Mouse (Mus musculus) forebrain, postnatal 0 days (tissue): ENCODE measurements around the gene Tapbp. TPM values are rescaled to one million over a fixed set of nuclear protein-coding genes. Genes with fewer than 3 reads are reported as not detected.

Experiments
- ATAC-seq: fragments of 200-750 bp; cut with Nextera tagmentation; 2 replicates; pipeline ENCODE4 v1.8.0; 2017; ENCODE audit warnings: mild to moderate bottlenecking, moderate library complexity
- DNase-seq: peaks from one replicate; pipeline ENCODE4 v3.0.0-alpha.2; 2015
- H3K27ac ChIP-seq: fragments of 300-500 bp; sonication (generic); 2 replicates; pipeline ENCODE4 v1.5.1; 2014; ENCODE audit warnings: low read depth, mild to moderate bottlenecking, antibody characterized with exemption, low read length, moderate library complexity, mixed read lengths
- H3K27me3 ChIP-seq: fragments of 300-500 bp; sonication (generic); 2 replicates; pipeline ENCODE4 v1.6.1; 2014; ENCODE audit warnings: mild to moderate bottlenecking, low read length, mixed read lengths; ENCODE audit not compliant: insufficient read depth
- H3K36me3 ChIP-seq: fragments of 300-500 bp; sonication (generic); 2 replicates; pipeline ENCODE4 v1.6.1; 2014; ENCODE audit warnings: mild to moderate bottlenecking, moderate library complexity; ENCODE audit not compliant: insufficient read depth
- H3K4me1 ChIP-seq: fragments of 300-500 bp; sonication (generic); 2 replicates; pipeline ENCODE4 v1.6.1; 2014; ENCODE audit warnings: antibody characterized with exemption; ENCODE audit not compliant: insufficient read depth
- H3K4me2 ChIP-seq: fragments of 300-500 bp; sonication (generic); 2 replicates; pipeline ENCODE4 v1.6.1; 2014; ENCODE audit warnings: low read depth, mild to moderate bottlenecking, moderate library complexity
- H3K4me3 ChIP-seq: fragments of 300-500 bp; sonication (generic); 2 replicates; pipeline ENCODE4 v1.5.1; 2014; ENCODE audit warnings: low read depth, low read length, mixed read lengths
- H3K9ac ChIP-seq: fragments of 300-500 bp; sonication (generic); 2 replicates; pipeline ENCODE4 v1.6.1; 2014; ENCODE audit warnings: mild to moderate bottlenecking
- H3K9me3 ChIP-seq: fragments of 300-500 bp; sonication (generic); 2 replicates; pipeline ENCODE4 v1.6.1; 2016; ENCODE audit warnings: low read length
- CTCF ChIP-seq: sonication (generic); IDR thresholded peaks from 2 replicates; pipeline ENCODE4 v1.5.1; 2016; ENCODE audit warnings: antibody characterized with exemption, control low read depth, low read depth
- WGBS: fragments of 180-500 bp; shearing (Covaris S2); extraction: QIAGEN DNeasy Blood & Tissue Kit; methylation state at CpG from one replicate; pipeline ENCODE4 v1.1.7; 2014; 5-methylcytosine and 5-hydroxymethylcytosine counted together
- polyA plus RNA-seq: library from polyadenylated mRNA; unstranded; fragments of >200 nt; fragmentation: Nextera tagmentation; extraction: Ambion mirVana; gene quantifications from 2 replicates; pipeline ENCODE4 v1.2.1, GENCODE M21; 2015
- total RNA-seq: library from RNA; depleted of rRNA; stranded (reverse); fragments of >200 nt; gene quantifications from 2 replicates; pipeline ENCODE4 v1.2.3, GENCODE M21; 2014

Gene Tapbp
- total and polyA plus RNA-seq, 2 experiments from 2014 or later: 26.2 to 36.0 TPM

GRCm38 (mm10) chr17:33924577-33925283 lies 9.0 kb downstream of the Tapbp start:
- Histone ChIP-seq H3K27ac (no peak overlapping the region), H3K27me3 (no peaks in the 10 kb centered on the region), H3K9ac (no peak overlapping the region), H3K4me2 (no peak overlapping the region), H3K36me3 (0 out of 2 replicates have a peak, but pooled peaks cover 5% of the 10 kb centered on the region), H3K9me3 (no peaks in the 10 kb centered on the region), H3K4me3 (no peak overlapping the region), H3K4me1 (peaks cover 10% of the 10 kb centered on the region)
- 90% methylated on average over 10 of the region's 10 CpGs for WGBS
- no peak for ATAC-seq
- no peak for DNase-seq
- peak; percentile 66 for TF ChIP-seq CTCF

GRCm38 (mm10) chr17:33925406-33926116 lies 9.9 kb downstream of the Tapbp start:
- H3K4me1 ChIP-seq: peaks cover 3% of the 10 kb centered on the region; the same call in 1 of the 2 replicates
- ATAC-seq: no peak
- H3K27me3 ChIP-seq: no peaks in the 10 kb centered on the region
- no peak for DNase-seq
- H3K4me3 ChIP-seq: no peak overlapping the region
- WGBS: 87% methylated on average over 21 of the region's 21 CpGs
- H3K36me3 ChIP-seq: 0 out of 2 replicates have a peak, but pooled peaks cover 5% of the 10 kb centered on the region
- no peak overlapping the region for H3K9ac ChIP-seq
- H3K4me2 ChIP-seq: no peak overlapping the region
- no peaks in the 10 kb centered on the region for H3K9me3 ChIP-seq
- no peak overlapping the region for H3K27ac ChIP-seq
- no peak for TF ChIP-seq CTCF

GRCm38 (mm10) chr17:33926207-33926932 lies 10.7 kb downstream of the Tapbp start:
- 75% methylated on average over 17 of the region's 17 CpGs for WGBS
- TF ChIP-seq CTCF: peak; percentile 25; the same call in 1 of the 2 replicates

GRCm38 (mm10) chr17:33928251-33928947 lies 12.7 kb downstream of the Tapbp start:
- Histone ChIP-seq H3K9ac (peak overlapping the region; percentile 65), H3K4me2 (peak overlapping the region; percentile 87), H3K9me3 (no peaks in the 10 kb centered on the region), H3K4me3 (peak overlapping the region; percentile 66), H3K36me3 (peaks cover 11% of the 10 kb centered on the region; the same call in 1 of the 2 replicates), H3K4me1 (peaks cover 3% of the 10 kb centered on the region; the same call in 1 of the 2 replicates), H3K27ac (peak overlapping the region; percentile 64; the same call in 1 of the 2 replicates), H3K27me3 (no peaks in the 10 kb centered on the region)
- DNase-seq (no peak), ATAC-seq (no peak)
- WGBS: 63% methylated on average over 21 of the region's 21 CpGs
- TF ChIP-seq CTCF: no peak

More at GRCm38 (mm10) chr17:33926207-33926932, 10.7 kb downstream of the Tapbp start:
- Histone ChIP-seq H3K27ac (no peak overlapping the region), H3K9me3 (no peaks in the 10 kb centered on the region), H3K4me1 (peaks cover 3% of the 10 kb centered on the region; the same call in 1 of the 2 replicates), H3K36me3 (0 out of 2 replicates have a peak, but pooled peaks cover 5% of the 10 kb centered on the region), H3K27me3 (no peaks in the 10 kb centered on the region), H3K4me2 (no peak overlapping the region), H3K9ac (no peak overlapping the region), H3K4me3 (no peak overlapping the region)
- DNase-seq: no peak
- no peak for ATAC-seq

GRCm38 (mm10) chr17:33929371-33930279 lies 13.9 kb downstream of the Tapbp start, which contains the start of gene Rgl2:
Gene Rgl2, plus strand, starts transcription at chr17:33929543.
- 1% methylated on average over 78 of the region's 80 CpGs for WGBS
- Histone ChIP-seq H3K36me3 (peaks cover 14% of the 10 kb centered on the region; the same call in 1 of the 2 replicates), H3K9ac (peak within 1 kb of the TSS; percentile 65), H3K4me1 (peaks cover 3% of the 10 kb centered on the region; the same call in 1 of the 2 replicates), H3K4me2 (peak within 1 kb of the TSS; percentile 87), H3K27me3 (no peaks in the 10 kb centered on the region), H3K4me3 (peak within 1 kb of the TSS; percentile 66), H3K27ac (peak within 1 kb of the TSS; percentile 88), H3K9me3 (no peaks in the 10 kb centered on the region)
- peak; percentile 70 for TF ChIP-seq CTCF
- ATAC-seq (peak; percentile 93), DNase-seq (peak; percentile 98)
